Mouse (Mus musculus): ENCODE data around the gene Frs2.
"Not testable (repeated sequence)": the region's sequence is repeated elsewhere in the genome, so short reads cannot be mapped to it uniquely, and the experiment has no call there.

Gene Frs2

DNA sequence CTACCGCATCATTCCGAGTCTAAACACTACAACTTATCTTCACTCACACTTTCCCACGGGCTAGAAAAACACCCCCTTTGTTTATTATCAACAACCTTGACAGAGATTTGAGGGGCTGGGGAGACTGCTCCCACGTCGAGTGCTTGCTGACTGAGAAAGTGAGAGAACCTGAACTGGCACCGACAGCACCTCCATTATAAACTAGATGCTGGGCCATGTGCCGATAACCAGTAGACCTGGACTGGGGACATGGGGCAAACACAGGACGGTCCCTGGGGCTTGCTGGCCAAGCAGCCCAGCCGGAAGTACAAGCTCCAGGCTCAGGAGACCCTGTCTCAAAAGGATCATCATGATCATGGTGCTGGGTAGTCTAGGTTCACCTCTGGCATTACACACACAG lies 1.9 kb downstream of the Frs2 start:
- DNase-seq (ENCODE audit: low spot score), result no peak

- no peak for DNase-seq (ENCODE audit: low spot score)
These were observed 2.6 kb downstream of the Frs2 start for GRCm38 (mm10) chr10:117145546-117146265.

DNA sequence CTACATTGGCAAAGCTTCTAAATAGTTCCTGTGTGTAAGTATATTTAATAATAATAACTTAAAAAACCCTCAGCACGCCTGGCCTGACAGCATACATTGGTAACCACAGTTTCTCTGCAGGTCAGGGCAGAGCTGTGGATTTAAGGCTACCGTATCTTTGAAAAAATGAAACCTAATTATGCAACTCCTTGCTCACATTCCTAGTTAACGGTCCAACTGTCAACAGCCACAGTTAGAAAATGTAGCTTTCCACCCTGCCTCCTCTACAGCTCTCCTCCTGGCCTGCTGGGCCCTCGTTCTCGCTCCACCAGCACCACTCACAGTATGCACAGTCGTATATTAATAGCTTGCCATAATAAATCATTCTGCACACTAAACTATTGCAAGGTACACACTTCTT lies 3.7 kb downstream of the Frs2 start:
- no peak for DNase-seq (ENCODE audit: low spot score)

GRCm38 (mm10) chr10:117144071-117144470 lies 4.3 kb downstream of the Frs2 start:
- DNase-seq (ENCODE audit: low spot score), result no peak

GRCm38 (mm10) chr10:117143311-117143710 lies 5.0 kb downstream of the Frs2 start:
- no peak for DNase-seq (ENCODE audit: low spot score)

DNA sequence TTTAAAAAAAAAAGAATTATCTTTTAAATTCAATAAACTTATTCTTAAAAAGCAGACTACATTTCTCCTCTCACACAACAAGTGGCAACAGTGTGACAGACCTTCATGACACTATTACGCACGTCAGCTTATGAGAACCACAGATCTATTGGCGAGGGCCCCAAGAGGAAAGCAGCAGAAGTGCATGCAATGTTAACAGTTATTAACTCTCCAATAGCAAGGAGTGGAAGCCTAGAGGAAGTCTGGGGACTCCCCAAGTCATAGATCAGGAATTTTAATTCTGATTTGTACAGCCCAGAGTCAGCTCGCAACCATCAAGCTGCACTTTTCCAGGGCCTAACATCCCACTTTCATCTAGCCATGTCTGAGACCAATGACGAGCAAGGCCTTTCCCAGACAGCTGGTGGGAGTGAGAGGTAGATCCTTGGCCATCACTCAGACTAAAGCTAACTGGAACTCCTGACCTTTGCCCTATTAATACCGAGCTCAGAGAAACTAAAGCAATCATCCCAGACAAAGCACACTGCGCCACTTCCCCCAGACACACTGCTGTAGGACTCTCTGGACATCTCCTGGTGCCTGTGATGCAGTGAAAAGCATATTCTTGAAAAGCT lies 6.3 kb downstream of the Frs2 start:
- no peak for DNase-seq (ENCODE audit: low spot score)

GRCm38 (mm10) chr10:117131506-117131905 lies 16.8 kb downstream of the Frs2 start:
- not testable (repeated sequence) for DNase-seq (ENCODE audit: low spot score)

- no peak for DNase-seq (ENCODE audit: low spot score)
These were observed 18.3 kb downstream of the Frs2 start for GRCm38 (mm10) chr10:117130037-117130436.

GRCm38 (mm10) chr10:117128693-117129092 lies 19.6 kb downstream of the Frs2 start:
- no peak for DNase-seq (ENCODE audit: low spot score)

DNA sequence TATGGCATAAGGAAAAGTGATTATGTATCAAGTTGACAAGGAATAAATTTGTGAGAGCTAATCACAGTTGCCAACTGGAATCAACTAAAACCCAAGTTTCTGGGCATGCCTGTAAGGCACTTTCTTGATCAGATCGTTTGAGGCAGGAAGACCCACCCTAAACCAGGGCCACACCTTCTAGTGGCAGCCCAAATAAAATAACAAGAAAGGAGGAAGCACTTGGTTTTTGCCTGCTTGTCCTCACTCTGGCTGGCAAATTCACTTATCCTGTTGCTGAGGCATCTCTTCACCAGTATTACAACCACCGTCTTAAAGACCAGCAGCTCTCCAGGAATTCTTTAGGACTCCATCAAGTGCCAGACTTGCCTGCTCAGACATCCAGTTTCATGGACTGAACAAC lies 20.9 kb downstream of the Frs2 start:
- no peak for DNase-seq (ENCODE audit: low spot score)

DNA sequence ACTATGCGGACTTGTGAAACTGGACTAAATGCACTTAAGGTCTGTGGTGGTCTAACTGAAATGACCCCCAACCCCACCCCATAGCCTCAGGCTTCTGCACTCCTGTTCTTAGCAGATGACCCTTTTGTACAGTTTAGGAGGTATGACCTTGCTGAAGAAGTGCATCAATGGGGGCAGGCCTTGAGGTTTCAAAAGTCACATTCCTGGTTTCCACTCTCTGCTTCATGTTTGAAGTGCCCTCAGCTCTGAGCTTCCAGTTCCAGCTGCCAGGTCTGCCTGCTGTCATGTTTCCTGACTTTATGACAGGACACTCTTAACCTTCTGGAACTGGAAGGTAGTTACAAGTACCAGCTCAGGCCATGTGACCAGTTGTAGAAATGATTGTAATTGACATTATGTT lies 21.6 kb downstream of the Frs2 start:
- no peak for DNase-seq (ENCODE audit: low spot score)

GRCm38 (mm10) chr10:117126233-117126632 lies 22.1 kb downstream of the Frs2 start:
- DNase-seq (ENCODE audit: low spot score), result no peak

DNA sequence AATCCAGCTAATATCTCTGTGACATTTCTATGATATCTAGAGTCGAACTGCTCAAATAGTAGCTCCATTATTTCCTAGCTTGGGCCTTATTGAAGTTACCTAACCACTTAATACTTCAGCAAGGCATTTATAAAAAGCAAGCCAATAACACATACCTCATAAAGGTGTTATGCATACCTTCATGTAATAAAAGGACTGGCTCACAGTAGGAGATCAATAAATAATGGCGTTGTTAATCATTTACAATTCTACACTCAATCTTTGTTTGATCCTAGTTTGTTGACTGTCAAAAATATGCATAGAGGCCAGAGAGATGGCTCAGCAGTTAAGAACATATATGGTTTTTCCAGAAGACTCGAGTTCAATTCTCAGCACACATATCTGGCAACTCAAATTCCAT lies 26.9 kb downstream of the Frs2 start:
- no peak for DNase-seq (ENCODE audit: low spot score)

GRCm38 (mm10) chr10:117120051-117120666 lies 28.2 kb downstream of the Frs2 start:
- DNase-seq (ENCODE audit: low spot score), result no peak

- DNase-seq (ENCODE audit: low spot score), result no peak
These were observed 28.8 kb downstream of the Frs2 start for GRCm38 (mm10) chr10:117119531-117119930.

- no peak for DNase-seq (ENCODE audit: low spot score)
These were observed 29.9 kb downstream of the Frs2 start for GRCm38 (mm10) chr10:117118421-117118831.

DNA sequence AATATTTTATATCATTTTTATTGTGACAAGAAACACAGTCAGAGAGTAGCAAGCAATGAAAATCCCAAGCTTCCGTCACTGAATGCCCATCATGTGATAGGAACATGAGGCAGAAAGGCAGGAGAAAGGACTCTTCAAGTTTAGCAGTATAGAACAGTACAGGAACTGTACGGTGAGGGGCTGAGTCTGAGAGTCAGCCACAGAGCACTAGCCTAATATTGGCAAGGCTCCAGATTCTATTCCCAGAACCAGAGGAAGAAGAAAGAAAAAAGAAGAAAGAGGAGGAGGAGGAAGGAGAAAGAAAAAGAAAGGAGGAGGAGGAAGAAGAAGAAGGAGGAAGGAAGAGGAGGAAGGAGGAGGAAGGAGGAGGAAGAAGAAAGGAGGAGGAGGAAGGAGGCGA lies 32.7 kb downstream of the Frs2 start:
- DNase-seq (ENCODE audit: low spot score), result no peak

- DNase-seq (ENCODE audit: low spot score), result no peak
These were observed 35.8 kb downstream of the Frs2 start for GRCm38 (mm10) chr10:117112545-117112944.

GRCm38 (mm10) chr10:117111455-117111854 lies 36.9 kb downstream of the Frs2 start:
- DNase-seq (ENCODE audit: low spot score), result no peak

DNA sequence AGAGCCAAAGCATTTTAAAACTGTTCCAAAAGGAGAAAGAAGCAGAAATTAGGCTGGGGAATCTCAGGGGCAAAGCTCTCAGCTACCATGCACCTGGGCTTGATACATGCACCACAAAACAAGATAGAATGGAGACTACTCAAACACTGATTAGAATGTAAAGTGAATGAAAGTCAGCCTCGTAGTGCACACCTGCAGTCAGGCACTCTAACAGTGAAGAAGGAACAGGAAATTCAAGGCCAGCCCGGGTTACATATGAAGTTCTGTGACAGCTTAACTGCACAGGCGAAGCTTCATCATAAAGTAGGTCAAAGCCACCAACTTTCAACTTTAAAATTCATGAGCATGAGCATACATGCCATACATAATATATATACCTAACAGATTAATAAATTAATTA lies 38.1 kb downstream of the Frs2 start:
- no peak for DNase-seq (ENCODE audit: low spot score)

DNA sequence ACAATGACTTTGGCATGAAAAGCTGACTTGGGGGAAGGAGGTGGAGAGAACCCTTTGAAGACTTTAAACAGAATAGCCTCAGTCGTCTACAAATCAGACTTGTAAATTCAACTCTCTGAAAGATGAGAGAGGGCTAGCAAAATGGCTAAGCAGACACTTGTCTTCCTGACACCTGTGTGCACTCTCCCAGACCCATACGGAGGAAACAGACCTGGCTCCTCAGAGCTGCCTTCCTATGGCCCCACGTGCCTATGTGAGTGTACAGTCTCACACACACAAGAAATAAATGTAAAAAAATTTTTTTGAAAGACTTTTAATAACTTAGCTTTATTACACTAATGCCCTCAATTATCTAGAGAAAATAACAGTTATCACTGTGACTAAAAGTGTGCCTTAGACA lies 41.6 kb downstream of the Frs2 start:
- no peak for DNase-seq (ENCODE audit: low spot score)

DNA sequence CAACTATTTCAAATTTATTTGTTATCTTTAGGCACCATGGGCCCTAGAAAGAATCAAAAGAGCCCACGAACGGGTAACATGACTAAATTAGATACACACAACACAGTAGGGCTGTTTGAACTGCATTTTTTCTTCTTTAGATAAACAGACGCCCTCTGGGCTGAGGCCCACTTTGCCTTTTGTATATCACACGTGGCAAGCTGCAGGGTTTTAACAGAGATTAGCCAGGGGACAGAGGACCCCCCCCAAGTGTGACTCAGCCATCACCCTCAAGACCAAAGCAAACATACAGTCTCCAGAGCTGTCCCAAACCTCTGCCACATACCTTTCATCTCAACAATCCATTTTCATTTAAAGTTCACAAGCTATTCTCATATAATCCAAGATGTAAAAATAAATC lies 42.1 kb downstream of the Frs2 start:
- no peak for DNase-seq (ENCODE audit: low spot score)

DNA sequence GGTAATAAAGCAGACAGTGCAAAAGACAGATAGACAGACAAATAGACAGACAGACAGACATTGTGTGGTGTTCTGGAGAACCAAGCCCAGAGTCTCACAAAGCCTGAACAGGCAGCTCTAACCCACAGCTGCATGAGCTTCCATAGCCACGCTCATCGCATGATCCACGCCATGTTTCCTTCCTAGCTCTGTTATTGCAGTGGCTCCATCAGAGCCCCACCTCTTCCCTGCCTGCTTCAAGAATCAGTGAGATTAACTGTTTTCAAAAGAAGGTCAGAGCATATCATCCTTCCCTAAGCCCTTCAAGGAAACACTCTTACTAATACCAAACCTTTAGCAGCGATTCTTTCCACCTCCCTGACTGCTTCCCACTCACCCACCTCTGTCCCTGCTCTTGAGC lies 43.3 kb downstream of the Frs2 start:
- DNase-seq (ENCODE audit: low spot score), result no peak

All from layer of hippocampus, adult 9-10 months (tissue).